In genomic region chr6:100939042-100939441, GRCm38 (mm10) we compare ENCODE assay signal across 11 mouse cellular contexts.
A peak's percentile ranks its signal among the peaks of the same experiment; 100 is the strongest.
DNase-seq lines count a peak whose midpoint lies in the region; TF ChIP-seq lines count a peak whose summit lies in the region.
"Had no signal": no experiment of that assay in that cellular context is flagged by ENCODE, and none has a peak within 500 bp of the region (broad histone marks: within the 10 kb centered on the region; RNA-seq: fewer than 3 reads in every experiment).

No protein-coding gene starts in this region.

- intact Hi-C loops in gastrocnemius, adult 2 months (cut with DNase I), result no loop called here

- peak; percentile 21 for DNase-seq in gastrocnemius, adult 2 months
- no peak for DNase-seq in gastrocnemius, adult 8-10 months (ENCODE audit: low spot score in 2 of 2)
- peak; percentile 15 to 28 for DNase-seq in lung, adult 18-20 months
- no peak for DNase-seq in lung, postnatal 10 days
- peak; percentile 68 for DNase-seq in kidney, postnatal 10 days
- no peak for DNase-seq in spleen, postnatal 36 days (ENCODE audit: low spot score in 2 of 2)
- DNase-seq in liver, result no peak
- DNase-seq: cerebellum, adult 9-11 months; right cerebral cortex, postnatal 4 days; thymus, postnatal 14 days had no signal

- H3K4me3 ChIP-seq in gastrocnemius, adult 2 months, result no peak overlapping the region
- H3K4me3 ChIP-seq: intestine, embryonic 15.5 days had no signal

- no peak for TF ChIP-seq CTCF in gastrocnemius, adult 2 months (IDR thresholded peaks at IDR 0.05)

- H3K27ac ChIP-seq in gastrocnemius, adult 2 months, result no peak overlapping the region
- H3K27ac ChIP-seq: intestine, embryonic 15.5 days had no signal

Comparison
In these comparisons a context has a peak if more than half of its experiments do, and no peak if none do; other contexts are left out.
1. DNase-seq: peak in gastrocnemius, adult 2 months (single experiment), lung, adult 18-20 months (2 of 2) and kidney, postnatal 10 days (single experiment); none in gastrocnemius, adult 8-10 months (0 of 2), lung, postnatal 10 days (single experiment), spleen, postnatal 36 days (0 of 2) and liver (single experiment).